Mouse (Mus musculus) left cerebral cortex, postnatal 36 days (tissue): ENCODE data around the gene Gm10715. TPM values are rescaled to one million over a fixed set of nuclear protein-coding genes. Genes with fewer than 3 reads are reported as not detected.
"Not testable (repeated sequence)": the region's sequence is repeated elsewhere in the genome, so short reads cannot be mapped to it uniquely, and the experiment has no call there.

Experiments
- DNase-seq, 2 experiments: peaks; one replicate each; pipeline ENCODE4 v3.0.0; 2021 to 2022; ENCODE audit warnings: low spot score in 2 of 2, mixed read lengths in 1 of 2
- intact Hi-C: fragments of 180-260 bp; cut with DNase I; formaldehyde crosslinking; loops from one replicate; pipeline ENCODE4 v1.15.1; 2025
- total RNA-seq, 2 experiments: library from RNA; stranded (reverse); gene quantifications; 2 replicates each; pipeline ENCODE4 v1.2.3; 2021

Gene Gm10715
- total RNA-seq, result not detected

GRCm38 (mm10) chr9:3036577-3036976 lies at the start of gene Gm10715:
TSS of gene Gm10715 (plus strand) at chr9:3036877.
- intact Hi-C loops, DNase-seq: not testable (repeated sequence)

GRCm38 (mm10) chr9:3000445-3000972 lies 36.2 kb upstream of the Gm10715 start, which contains the start of gene Gm10722:
TSS of gene Gm10722 (plus strand) at chr9:3000922.
- peak in 1 of 2 experiments; percentile 23 for DNase-seq
- intact Hi-C loops, result not testable (repeated sequence)

GRCm38 (mm10) chr9:3001006-3001405 lies 35.7 kb upstream of the Gm10715 start:
- intact Hi-C loops, result not testable (repeated sequence)

GRCm38 (mm10) chr9:3001948-3002659 lies 34.6 kb upstream of the Gm10715 start:
- intact Hi-C loops, result not testable (repeated sequence)
- DNase-seq, result peak; percentile 78 to 91

More at GRCm38 (mm10) chr9:3001006-3001405, 35.7 kb upstream of the Gm10715 start:
- DNase-seq, result peak in 1 of 2 experiments; percentile 3

- DNase-seq, intact Hi-C loops: not testable (repeated sequence)
Observed at GRCm38 (mm10) chr9:3002794-3003396, 33.8 kb upstream of the Gm10715 start, which contains the start of gene Gm11168. TSS of gene Gm11168 (plus strand) at chr9:3003346.

- DNase-seq, intact Hi-C loops: not testable (repeated sequence)
Observed at GRCm38 (mm10) chr9:3006179-3006578, 30.5 kb upstream of the Gm10715 start.

- DNase-seq, result peak; percentile 69 to 94
- intact Hi-C loops, result not testable (repeated sequence)
Observed at GRCm38 (mm10) chr9:3006636-3007035, 30.0 kb upstream of the Gm10715 start.

- DNase-seq, intact Hi-C loops: not testable (repeated sequence)
Observed at GRCm38 (mm10) chr9:3007272-3007671, 29.4 kb upstream of the Gm10715 start.

GRCm38 (mm10) chr9:3009331-3009730 lies 27.3 kb upstream of the Gm10715 start:
- DNase-seq, intact Hi-C loops: not testable (repeated sequence)

GRCm38 (mm10) chr9:3012054-3012621 lies 24.5 kb upstream of the Gm10715 start:
- DNase-seq, intact Hi-C loops: not testable (repeated sequence)

- intact Hi-C loops, DNase-seq: not testable (repeated sequence)
Observed at GRCm38 (mm10) chr9:3012733-3013279, 23.9 kb upstream of the Gm10715 start, which contains the start of gene Gm10721. TSS of gene Gm10721 (plus strand) at chr9:3013140.

- intact Hi-C loops, DNase-seq: not testable (repeated sequence)
Observed at GRCm38 (mm10) chr9:3015354-3015753, 21.3 kb upstream of the Gm10715 start, which contains the start of gene Gm10720. TSS of gene Gm10720 (plus strand) at chr9:3015654.

GRCm38 (mm10) chr9:3015896-3016295 lies 20.8 kb upstream of the Gm10715 start:
- intact Hi-C loops, DNase-seq: not testable (repeated sequence)

- DNase-seq, intact Hi-C loops: not testable (repeated sequence)
Observed at GRCm38 (mm10) chr9:3017108-3017507, 19.6 kb upstream of the Gm10715 start, which contains the start of gene Gm10719. TSS of gene Gm10719 (plus strand) at chr9:3017408.

- intact Hi-C loops, DNase-seq: not testable (repeated sequence)
Observed at GRCm38 (mm10) chr9:3018944-3019343, 17.7 kb upstream of the Gm10715 start.

GRCm38 (mm10) chr9:3019835-3020727 lies 16.6 kb upstream of the Gm10715 start:
- DNase-seq, result peak in 1 of 2 experiments; percentile 10
- intact Hi-C loops, result not testable (repeated sequence)

- peak in 1 of 2 experiments; percentile 44 for DNase-seq
- intact Hi-C loops, result not testable (repeated sequence)
Observed at GRCm38 (mm10) chr9:3022316-3023008, 14.2 kb upstream of the Gm10715 start.
